Mouse (Mus musculus) colon, adult 2 months (tissue): ENCODE data around the gene Olfr1469. TPM values are rescaled to one million over a fixed set of nuclear protein-coding genes. Genes with fewer than 3 reads are reported as not detected.

Source experiments
- polyA plus RNA-seq: library from polyadenylated mRNA; depleted of rRNA; stranded (reverse); fragments of >200 nt; gene quantifications from 2 replicates; pipeline ENCODE4 v1.2.3, GENCODE M21; 2012; rRNA removed

Gene Olfr1469
- not detected in 2 replicates for polyA plus RNA-seq

DNA sequence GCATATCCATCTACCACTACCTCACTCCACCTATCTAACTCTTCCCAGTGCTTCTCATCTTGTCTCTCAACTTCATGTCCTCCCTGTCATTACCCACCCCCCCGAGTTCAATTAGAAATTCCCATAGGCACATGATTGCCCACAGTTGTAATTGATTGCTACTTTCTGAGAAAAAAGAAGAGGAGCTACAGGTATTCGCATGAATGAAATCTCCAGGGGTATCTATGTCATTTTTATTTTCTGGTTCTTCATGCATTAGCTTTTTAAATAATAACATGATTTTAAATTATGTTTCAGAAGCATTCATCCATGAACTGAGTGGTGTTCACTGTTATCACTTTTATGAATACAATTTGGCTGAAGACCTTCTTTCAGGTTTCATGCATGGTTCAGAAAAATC, at the start of gene Olfr1469:
Gene Olfr1469 (plus strand): TSS at position 301 of the 400 bp plus-strand sequence.

DNA sequence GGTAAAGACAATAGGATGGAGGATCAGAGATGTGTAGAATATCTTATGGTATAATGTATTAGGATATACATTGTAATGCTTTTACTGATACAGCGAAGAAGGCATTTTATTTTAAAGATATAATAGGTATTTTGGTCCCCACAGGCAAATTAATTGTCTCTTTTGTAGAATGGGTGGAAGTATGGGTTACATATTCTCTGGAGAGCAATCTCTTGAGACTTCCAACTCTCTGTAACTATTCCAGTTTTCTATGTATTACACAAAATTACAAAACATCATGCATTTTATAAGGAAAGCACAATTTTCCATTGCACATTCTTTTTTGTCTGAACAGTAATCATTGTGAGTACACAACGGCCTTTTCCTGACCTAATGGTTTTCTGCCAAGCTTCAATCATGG, 45.7 kb upstream of the Olfr1469 start, which contains the start of gene Olfr1467:
Gene Olfr1467 (plus strand): TSS at position 301 of the 400 bp plus-strand sequence.

DNA sequence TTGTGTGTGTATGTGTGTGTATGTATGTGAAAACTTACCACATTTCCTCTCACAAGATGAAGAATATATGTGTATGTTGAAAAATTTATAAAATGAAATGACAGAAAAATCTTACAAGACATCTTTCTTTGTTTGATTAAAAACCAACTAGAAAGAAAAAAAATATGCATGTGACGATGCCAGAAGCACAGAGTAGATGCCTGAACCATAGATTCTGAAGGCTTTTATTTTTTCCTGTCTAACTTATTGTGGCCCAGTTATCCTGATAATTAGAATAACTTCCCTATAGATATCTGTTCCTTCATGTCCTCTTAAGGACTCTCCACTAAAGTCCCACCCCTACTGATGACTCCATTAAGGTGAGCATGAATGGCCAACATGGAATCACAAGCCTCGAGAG, 35.5 kb downstream of the Olfr1469 start, which contains the start of gene Olfr1471:
Gene Olfr1471 (plus strand): TSS at position 301 of the 400 bp plus-strand sequence.

DNA sequence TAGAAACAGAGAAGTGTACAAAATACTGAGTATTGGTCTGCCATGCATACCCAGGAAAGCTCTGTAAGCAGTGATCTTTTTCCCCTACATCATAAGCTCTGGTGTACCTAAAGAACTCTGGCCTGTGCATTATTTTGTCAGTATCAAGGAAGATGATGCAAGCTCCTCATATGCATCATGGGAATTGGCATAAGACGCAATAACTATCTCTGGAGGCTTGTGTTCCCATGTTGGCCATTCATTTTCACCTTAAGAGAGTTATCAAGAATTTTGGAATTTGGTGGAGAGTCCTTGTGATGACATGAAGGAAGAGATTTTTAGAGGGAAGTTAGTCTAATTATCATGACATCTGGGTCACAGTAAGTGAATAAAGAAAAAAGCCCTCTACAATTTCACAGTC, 48.3 kb downstream of the Olfr1469 start, which contains the start of gene Olfr1472:
Gene Olfr1472 (minus strand): TSS at position 101 of the 400 bp plus-strand sequence.

Other genes with a start within 250 kb of the Olfr1469 start
- not detected in 2 replicates for gene Olfr1461, start 244.8 kb upstream of the Olfr1469 start, polyA plus RNA-seq
- not detected in 2 replicates for gene Olfr1462, start 222.1 kb upstream of the Olfr1469 start, polyA plus RNA-seq
- not detected in 2 replicates for gene Olfr1463, start 176.5 kb upstream of the Olfr1469 start, polyA plus RNA-seq
- not detected in 2 replicates for gene Olfr1465, start 92.3 kb upstream of the Olfr1469 start, polyA plus RNA-seq
- not detected in 2 replicates for gene Olfr1466, start 69.0 kb upstream of the Olfr1469 start, polyA plus RNA-seq
- not detected in 2 replicates for gene Olfr1467, start 45.6 kb upstream of the Olfr1469 start, polyA plus RNA-seq
- not detected in 2 replicates for gene Olfr1471, start 35.6 kb downstream of the Olfr1469 start, polyA plus RNA-seq
- gene Olfr1472, start 48.2 kb downstream of the Olfr1469 start, polyA plus RNA-seq, result not detected in 2 replicates
- gene Olfr1474, start 61.7 kb downstream of the Olfr1469 start, polyA plus RNA-seq, result not detected in 2 replicates
- not detected in 2 replicates for gene Olfr1475, start 72.3 kb downstream of the Olfr1469 start, polyA plus RNA-seq
- gene Olfr1477, start 92.7 kb downstream of the Olfr1469 start, polyA plus RNA-seq, result not detected in 2 replicates
- not detected in 2 replicates for gene Olfr1480, start 120.1 kb downstream of the Olfr1469 start, polyA plus RNA-seq
- not detected in 2 replicates for gene Olfr1484, start 175.7 kb downstream of the Olfr1469 start, polyA plus RNA-seq
- not detected in 2 replicates for gene Olfr1487, start 209.5 kb downstream of the Olfr1469 start, polyA plus RNA-seq
- not detected in 2 replicates for gene Olfr1489, start 223.8 kb downstream of the Olfr1469 start, polyA plus RNA-seq
- not detected in 2 replicates for gene Olfr1490, start 243.2 kb downstream of the Olfr1469 start, polyA plus RNA-seq